Mouse (Mus musculus) brain, embryonic 14.5 days (tissue): ENCODE data around the gene Fbxl12. TPM values are rescaled to one million over a fixed set of nuclear protein-coding genes. Genes with fewer than 3 reads are reported as not detected.

ENCODE experiments used
- DNase-seq: peaks from one replicate; pipeline ENCODE4 v3.0.0-alpha.2; 2011; ENCODE audit warnings: low read depth
- CTCF ChIP-seq: fragments of 200-500 bp; IDR thresholded peaks from 2 replicates; pipeline ENCODE4 v1.5.1; 2012; ENCODE audit warnings: inconsistent platforms, mild to moderate bottlenecking, moderate library complexity, borderline replicate concordance; ENCODE audit not compliant: insufficient read depth, insufficient read length; ENCODE audit errors: extremely low read depth
- POLR2A ChIP-seq: fragments of 200-500 bp; IDR thresholded peaks from 2 replicates; pipeline ENCODE4 v1.6.1; 2012; ENCODE audit warnings: mild to moderate bottlenecking, inconsistent platforms, borderline replicate concordance; ENCODE audit not compliant: poor library complexity, insufficient read depth, insufficient read length, severe bottlenecking; ENCODE audit errors: extremely low read depth
- polyA plus RNA-seq: library from polyadenylated mRNA; depleted of rRNA; stranded (reverse); fragments of >200 nt; gene quantifications from 2 replicates; pipeline ENCODE4 v1.2.3, GENCODE M21; 2012; rRNA removed

Fbxl12 gene
- polyA plus RNA-seq, 1 experiment = 34.7 TPM

DNA sequence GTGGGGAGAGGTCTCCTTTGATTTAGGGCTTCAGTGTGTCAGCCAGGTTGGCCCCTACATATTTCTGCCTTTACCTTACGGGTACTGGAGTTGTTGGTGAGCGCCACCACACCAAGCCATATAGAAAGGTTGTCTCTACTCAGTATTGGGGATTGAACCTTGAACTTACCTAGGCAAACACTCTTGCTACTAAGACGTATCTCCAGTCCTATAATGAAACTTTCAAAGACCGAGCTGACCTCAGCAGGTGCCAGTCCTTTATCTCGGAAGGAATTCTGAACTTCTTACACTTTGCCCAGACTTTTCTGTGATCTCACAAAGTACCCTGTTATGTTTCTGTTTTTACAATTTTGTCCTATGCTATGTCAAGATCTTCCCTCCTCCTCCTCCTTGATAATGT lies 32.6 kb downstream of the Fbxl12 start:
- TF ChIP-seq POLR2A (no peak), CTCF (no peak)
- no peak for DNase-seq

DNA sequence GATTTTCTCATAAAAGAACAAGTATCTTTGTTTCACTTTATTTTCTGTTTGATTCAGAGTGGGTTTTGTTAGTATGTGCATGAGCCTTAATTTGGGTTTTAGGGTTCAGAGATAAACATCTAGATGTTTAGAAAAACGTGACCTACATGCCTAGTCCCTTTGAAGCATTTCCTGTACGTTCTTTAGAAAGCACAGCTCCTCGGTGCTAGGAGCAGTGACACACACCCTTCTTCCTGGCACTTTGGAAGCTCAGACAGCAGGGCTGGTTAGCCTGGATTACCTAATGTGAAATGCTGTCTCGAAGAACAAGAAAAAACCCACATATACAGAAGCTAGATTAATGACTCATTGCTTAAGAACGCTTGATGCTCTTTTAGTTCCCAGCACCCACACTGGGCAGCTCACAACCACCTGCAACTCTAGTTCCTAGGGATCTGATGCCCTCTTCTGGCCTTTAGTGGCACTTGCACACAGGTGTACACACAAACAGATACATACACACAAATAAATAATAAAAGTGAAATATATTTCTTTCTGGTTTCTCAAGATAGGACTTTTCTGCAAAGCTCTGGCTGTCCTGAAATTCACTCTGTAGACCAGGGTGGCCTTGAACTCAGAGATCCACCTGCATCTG lies 34.6 kb downstream of the Fbxl12 start:
- TF ChIP-seq POLR2A = no peak
- no peak for TF ChIP-seq CTCF
- DNase-seq = no peak

DNA sequence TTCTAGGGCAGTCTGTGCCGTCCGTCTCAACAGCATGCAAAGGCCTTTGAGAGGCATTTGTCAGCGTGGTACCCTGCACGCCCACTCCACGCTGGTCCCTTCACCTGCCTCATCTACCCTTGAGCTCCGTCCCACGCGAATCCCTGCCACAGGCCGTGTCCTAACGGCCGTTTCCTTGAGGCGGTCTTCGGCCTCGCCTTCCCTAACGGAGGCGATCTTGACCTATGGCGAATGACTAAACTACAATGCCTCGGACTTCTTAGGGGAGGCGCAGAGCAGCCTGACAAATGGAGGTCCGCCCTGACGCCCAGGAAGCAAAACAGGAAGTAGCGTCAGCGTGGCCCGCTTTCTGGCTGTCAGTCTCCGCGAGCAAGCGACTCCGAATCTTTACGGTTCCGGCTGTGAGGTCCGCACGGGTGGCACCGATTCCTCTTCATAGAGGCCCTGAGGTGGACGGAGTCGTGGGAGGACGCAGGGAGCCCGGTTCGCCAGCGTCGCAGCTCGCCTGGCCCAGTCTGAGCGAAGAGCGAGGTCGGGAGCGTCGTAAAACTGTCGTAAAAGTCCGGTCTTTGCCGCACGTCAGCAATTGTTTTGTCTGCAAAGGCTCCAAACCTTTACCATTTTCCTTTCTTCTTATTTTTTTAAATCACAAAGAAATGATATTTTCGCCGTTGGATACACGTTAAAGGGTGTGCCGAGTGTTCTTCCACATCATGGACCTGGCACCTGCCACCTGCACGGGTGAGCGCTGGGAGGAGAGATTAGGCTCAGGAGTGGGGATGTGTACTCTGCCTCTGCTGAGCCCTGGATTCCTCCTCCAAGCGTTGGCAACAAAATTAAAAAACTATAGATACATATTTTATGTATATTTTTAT lies 37.2 kb downstream of the Fbxl12 start:
- peak; percentile 46; the same call in 1 of the 2 replicates for TF ChIP-seq POLR2A
- TF ChIP-seq CTCF = no peak
- peak; percentile 97 for DNase-seq

DNA sequence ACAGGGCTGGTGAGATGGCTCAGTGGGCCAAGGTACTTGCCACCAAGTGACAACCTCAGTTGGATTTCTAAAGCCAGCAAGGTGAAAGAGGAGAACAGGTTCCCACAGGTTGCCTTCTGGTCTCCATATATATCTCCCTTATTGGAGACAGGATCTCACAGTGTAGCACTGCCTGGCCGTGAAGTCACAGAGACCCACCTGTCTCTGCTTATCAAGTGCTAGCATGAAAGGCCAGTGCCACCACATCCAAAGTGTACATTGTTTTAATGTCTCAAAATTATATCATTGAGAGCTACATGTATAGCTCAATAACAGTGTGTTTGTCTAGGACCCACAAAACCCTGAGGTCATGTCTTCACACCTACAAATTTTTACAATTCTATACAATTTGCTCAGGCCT lies 38.3 kb downstream of the Fbxl12 start:
- TF ChIP-seq CTCF (no peak), POLR2A (no peak)

DNA sequence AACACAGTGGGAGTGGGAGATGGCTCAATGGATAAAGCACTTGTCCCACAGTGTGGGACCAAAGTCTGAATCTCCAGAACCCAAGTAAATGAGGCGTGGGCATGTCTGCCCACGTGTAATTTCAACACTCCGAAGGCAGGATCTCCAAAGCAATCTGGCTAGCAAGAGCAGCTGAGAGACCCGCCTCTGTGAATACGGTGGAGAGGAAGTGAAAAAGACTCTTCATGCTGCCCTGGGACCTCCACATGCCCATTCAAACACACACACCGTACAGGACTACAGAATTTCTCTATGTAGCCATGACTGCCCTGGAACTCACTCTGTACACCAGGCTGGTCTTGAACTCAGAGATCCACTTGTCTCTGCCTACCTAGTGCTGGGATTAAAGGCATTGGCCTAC lies 43.3 kb downstream of the Fbxl12 start:
- DNase-seq = no peak
- no peak for TF ChIP-seq POLR2A
- TF ChIP-seq CTCF = no peak

More for the DNA sequence above, 38.3 kb downstream of the Fbxl12 start:
- no peak for DNase-seq

DNA sequence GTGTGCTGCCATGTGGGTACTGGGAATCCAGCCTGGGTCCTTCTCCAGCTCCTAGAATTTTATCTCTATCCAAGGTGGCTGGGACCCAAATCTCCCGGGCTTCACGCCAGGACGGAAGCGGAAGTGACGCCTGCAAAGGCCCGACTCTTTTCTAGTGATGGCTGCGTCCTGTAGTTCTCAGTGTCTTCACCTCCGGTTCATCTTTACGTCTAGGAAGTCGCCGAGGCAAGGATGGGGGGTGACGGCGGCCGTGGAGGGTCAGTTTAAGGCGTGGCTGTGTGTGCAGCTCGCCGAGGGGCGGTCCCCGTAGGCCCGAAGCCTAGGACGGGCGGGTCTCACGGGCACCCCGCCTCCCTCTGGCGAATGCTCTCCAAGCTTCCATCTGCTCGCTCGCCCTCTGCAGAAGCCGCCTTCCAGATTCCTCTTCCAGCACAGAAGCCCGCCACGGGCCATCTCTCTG lies 63.4 kb downstream of the Fbxl12 start, which contains the start of gene Zfp846:
Gene Zfp846 (plus strand): TSS at position 117 of the 460 bp plus-strand sequence.
- TF ChIP-seq CTCF = no peak
- peak; percentile 19; the same call in 1 of the 2 replicates for TF ChIP-seq POLR2A
- DNase-seq = peak; percentile 99

DNA sequence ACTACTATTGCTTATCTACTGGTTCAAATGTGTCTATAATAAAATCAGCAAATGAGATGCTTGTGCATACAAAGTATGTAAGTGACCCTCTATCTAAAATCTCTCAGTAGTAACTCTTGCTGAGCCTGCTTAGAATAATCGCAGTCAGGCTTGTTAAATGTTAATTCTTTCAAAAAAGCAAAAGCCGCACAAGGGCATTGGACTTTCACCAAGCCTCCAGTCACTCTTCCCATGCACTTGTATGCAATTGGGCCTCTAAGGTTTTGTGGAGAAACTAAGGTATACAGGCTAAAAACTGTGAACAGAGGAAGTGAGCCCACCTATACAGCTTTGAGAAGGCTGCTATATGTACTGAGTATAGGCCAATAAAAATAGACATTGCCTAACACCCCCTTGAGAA lies 68.0 kb downstream of the Fbxl12 start:
- TF ChIP-seq POLR2A (no peak), CTCF (no peak)

DNA sequence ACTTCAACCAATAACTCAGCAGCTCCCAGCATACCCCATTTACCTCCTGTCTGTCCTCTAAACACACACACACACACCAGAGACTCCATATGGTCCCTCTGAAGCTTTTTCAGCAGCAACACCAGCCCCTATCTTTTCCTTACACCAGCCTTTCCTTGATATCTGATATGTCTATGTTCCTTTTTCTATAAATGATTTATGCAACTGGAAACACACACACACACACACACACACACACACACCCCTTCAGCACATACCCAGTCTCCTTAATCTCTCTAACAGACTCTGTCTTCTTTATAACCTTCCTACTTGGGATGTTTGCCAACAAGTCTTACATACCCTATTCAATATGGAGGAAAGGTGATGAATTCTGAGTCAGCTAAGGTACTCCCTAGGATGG lies 73.5 kb downstream of the Fbxl12 start:
- TF ChIP-seq CTCF (no peak), POLR2A (no peak)
- no peak for DNase-seq

More for the DNA sequence above, 68.0 kb downstream of the Fbxl12 start:
- no peak for DNase-seq

Other genes starting within 250 kb of the Fbxl12 start
- 16.3 and 17.9 TPM in 2 replicates for gene Zfp26, start 184.6 kb downstream of the Fbxl12 start, polyA plus RNA-seq
- 25.3 and 29.1 TPM in 2 replicates for gene Zfp426, start 152.0 kb downstream of the Fbxl12 start, polyA plus RNA-seq
- 50.5 and 56.4 TPM in 2 replicates for gene Zfp266, start 123.3 kb downstream of the Fbxl12 start, polyA plus RNA-seq
- gene Zfp846, start 63.5 kb downstream of the Fbxl12 start, polyA plus RNA-seq = 22.5 and 26.5 TPM in 2 replicates
- gene Ubl5, start 1.9 kb downstream of the Fbxl12 start, polyA plus RNA-seq = 360 and 463 TPM in 2 replicates
- 34.4 and 41.6 TPM in 2 replicates for gene Pin1, start 7.3 kb upstream of the Fbxl12 start, polyA plus RNA-seq
- gene Olfm2, start 101.6 kb upstream of the Fbxl12 start, polyA plus RNA-seq = 139 and 162 TPM in 2 replicates
- 0.85 and 1.2 TPM in 2 replicates for gene Col5a3, start 170.3 kb upstream of the Fbxl12 start, polyA plus RNA-seq
- gene Rdh8, start 173.7 kb upstream of the Fbxl12 start, polyA plus RNA-seq = not detected in 2 replicates
- gene A230050P20Rik, start 223.9 kb upstream of the Fbxl12 start, polyA plus RNA-seq = 6.6 and 8.7 TPM in 2 replicates
- 11.7 and 13.9 TPM in 2 replicates for gene Angptl6, start 235.0 kb upstream of the Fbxl12 start, polyA plus RNA-seq
- 73.8 and 96.8 TPM in 2 replicates for gene Ppan, start 243.4 kb upstream of the Fbxl12 start, polyA plus RNA-seq